In genomic region chr11:75980413-75980812, GRCm38 (mm10) we compare ENCODE assay signal across 11 mouse cellular contexts. TPM values are rescaled to one million over a fixed set of nuclear protein-coding genes. Genes with fewer than 3 reads are reported as not detected.
"Had no signal": no experiment of that assay in that cellular context is flagged by ENCODE, and none has a peak within 500 bp of the region (broad histone marks: within the 10 kb centered on the region; RNA-seq: fewer than 3 reads in every experiment).

No protein-coding gene starts in this region.

- DNase-seq: kidney, adult 9 months; kidney, postnatal 36 days; layer of hippocampus, adult 9-11 months; layer of hippocampus, postnatal 36 days; liver; liver, embryonic 13.5 days; liver, postnatal 0 days; right cerebral cortex, adult 18-20 months; right cerebral cortex, postnatal 25 days had no signal

- ATAC-seq: intestine, postnatal 0 days; liver, postnatal 0 days; midbrain, embryonic 16.5 days had no signal

RNA-seq across cellular contexts. Expression of gene 1700016K19Rik, which starts 19.3 kb away (rescaled TPM):
- polyA plus RNA-seq: intestine, postnatal 0 days; liver, embryonic 13.5 days; liver, postnatal 0 days had no signal
